Mouse (Mus musculus) granulocyte monocyte progenitor cell, adult 5-6 weeks (primary cell): ENCODE data around the gene Orai3. TPM values are rescaled to one million over a fixed set of nuclear protein-coding genes. Genes with fewer than 3 reads are reported as not detected.

ENCODE experiments used
- ATAC-seq: replicated peaks from 2 replicates; pipeline ENCODE4 v1.8.0; 2016; ENCODE audit warnings: mild to moderate bottlenecking, moderate TSS enrichment, inconsistent platforms; ENCODE audit not compliant: poor library complexity, severe bottlenecking
- total RNA-seq, 2 experiments: library from RNA; stranded (forward) in 1 of 2; stranded (reverse) in 1 of 2; fragments of 200-712, 200-1000 nt in 1 of 2; fragments of >200 nt in 1 of 2; fragmentation: Nextera tagmentation in 1 of 2; gene quantifications; 2 replicates each; pipeline ENCODE4 v1.2.3; 2014 to 2017

The Orai3 gene
- total RNA-seq, 2 experiments from 2014 or later: 22.8 to 36.8 TPM

- 0 out of 2 replicates have a peak, but pooled peaks have one; percentile 26 for ATAC-seq
These were observed 51.4 kb downstream of the Orai3 start for GRCm38 (mm10) chr7:127820836-127821509.

- no peak for ATAC-seq
These were observed 52.9 kb downstream of the Orai3 start for GRCm38 (mm10) chr7:127822494-127822893.

GRCm38 (mm10) chr7:127823236-127824171, 53.9 kb downstream of the Orai3 start:
- ATAC-seq: no peak

GRCm38 (mm10) chr7:127824176-127824871, 54.7 kb downstream of the Orai3 start, which contains the start of the genes Stx4a and Stx1b:
Gene Stx4a (plus strand): TSS chr7:127824294.
Gene Stx1b (minus strand): TSS chr7:127824549.
- peak; percentile 26; the same call in 1 of the 2 replicates for ATAC-seq

Other genes starting within 250 kb of the Orai3 start
- gene Tmem265, start 208.4 kb upstream of the Orai3 start, total RNA-seq (2014; fragmentation: Nextera tagmentation): 8.1 TPM in 1 of 2 replicates, not detected in the other
- gene Tmem265, start 208.4 kb upstream of the Orai3 start, total RNA-seq (2017): 0.99 and 2.9 TPM in 2 replicates
- gene Phkg2, start 196.5 kb upstream of the Orai3 start, total RNA-seq (2014; fragmentation: Nextera tagmentation): 57.0 and 72.0 TPM in 2 replicates
- gene Phkg2, start 196.5 kb upstream of the Orai3 start, total RNA-seq (2017): 27.4 and 31.7 TPM in 2 replicates
- gene Ccdc189, start 181.2 kb upstream of the Orai3 start, total RNA-seq (2014; fragmentation: Nextera tagmentation): 0.37 and 0.77 TPM in 2 replicates
- 1.6 and 3.9 TPM in 2 replicates for gene Ccdc189, start 181.2 kb upstream of the Orai3 start, total RNA-seq (2017)
- 25.0 and 48.1 TPM in 2 replicates for gene Rnf40, start 181.0 kb upstream of the Orai3 start, total RNA-seq (2014; fragmentation: Nextera tagmentation)
- gene Rnf40, start 181.0 kb upstream of the Orai3 start, total RNA-seq (2017): 35.3 and 42.8 TPM in 2 replicates
- 12.9 and 18.9 TPM in 2 replicates for gene Zfp629, start 154.0 kb upstream of the Orai3 start, total RNA-seq (2014; fragmentation: Nextera tagmentation)
- gene Zfp629, start 154.0 kb upstream of the Orai3 start, total RNA-seq (2017): 8.2 and 12.6 TPM in 2 replicates
- gene Bcl7c, start 60.9 kb upstream of the Orai3 start, total RNA-seq (2014; fragmentation: Nextera tagmentation): 50.9 and 81.5 TPM in 2 replicates
- gene Bcl7c, start 60.9 kb upstream of the Orai3 start, total RNA-seq (2017): 39.3 and 57.5 TPM in 2 replicates
- gene Ctf1, start 57.1 kb upstream of the Orai3 start, total RNA-seq (2014; fragmentation: Nextera tagmentation): 0.73 and 1.2 TPM in 2 replicates
- gene Ctf1, start 57.1 kb upstream of the Orai3 start, total RNA-seq (2017): 0.90 and 3.2 TPM in 2 replicates
- gene Ctf2, start 37.6 kb upstream of the Orai3 start, total RNA-seq (2014; fragmentation: Nextera tagmentation): not detected in 2 replicates
- 0.31 TPM in 1 of 2 replicates, not detected in the other for gene Ctf2, start 37.6 kb upstream of the Orai3 start, total RNA-seq (2017)
- 11.1 and 11.7 TPM in 2 replicates for gene Fbxl19, start 25.3 kb upstream of the Orai3 start, total RNA-seq (2014; fragmentation: Nextera tagmentation)
- gene Fbxl19, start 25.3 kb upstream of the Orai3 start, total RNA-seq (2017): 13.8 and 17.7 TPM in 2 replicates
- gene Setd1a, start 6.9 kb downstream of the Orai3 start, total RNA-seq (2014; fragmentation: Nextera tagmentation): 59.6 and 105 TPM in 2 replicates
- 11.9 and 12.4 TPM in 2 replicates for gene Setd1a, start 6.9 kb downstream of the Orai3 start, total RNA-seq (2017)
- not detected in 2 replicates for gene Gm49388, start 15.8 kb downstream of the Orai3 start, total RNA-seq (2014; fragmentation: Nextera tagmentation)
- gene Gm49388, start 15.8 kb downstream of the Orai3 start, total RNA-seq (2017): 1.2 TPM in 1 of 2 replicates, not detected in the other
- gene Hsd3b7, start 30.8 kb downstream of the Orai3 start, total RNA-seq (2014; fragmentation: Nextera tagmentation): 27.6 and 29.6 TPM in 2 replicates
- gene Hsd3b7, start 30.8 kb downstream of the Orai3 start, total RNA-seq (2017): 19.1 and 31.6 TPM in 2 replicates
- 88.9 and 105 TPM in 2 replicates for gene Stx4a, start 54.5 kb downstream of the Orai3 start, total RNA-seq (2014; fragmentation: Nextera tagmentation)
- gene Stx4a, start 54.5 kb downstream of the Orai3 start, total RNA-seq (2017): 37.7 and 38.8 TPM in 2 replicates
- 0.62 and 0.88 TPM in 2 replicates for gene Stx1b, start 54.7 kb downstream of the Orai3 start, total RNA-seq (2014; fragmentation: Nextera tagmentation)
- not detected in 2 replicates for gene Stx1b, start 54.7 kb downstream of the Orai3 start, total RNA-seq (2017)
- 29.2 and 38.4 TPM in 2 replicates for gene Zfp646, start 106.4 kb downstream of the Orai3 start, total RNA-seq (2014; fragmentation: Nextera tagmentation)
- gene Zfp646, start 106.4 kb downstream of the Orai3 start, total RNA-seq (2017): 35.5 and 40.8 TPM in 2 replicates
- 7.2 and 15.7 TPM in 2 replicates for gene Zfp668, start 107.0 kb downstream of the Orai3 start, total RNA-seq (2014; fragmentation: Nextera tagmentation)
- 3.9 and 4.9 TPM in 2 replicates for gene Zfp668, start 107.0 kb downstream of the Orai3 start, total RNA-seq (2017)
- 0.19 TPM in 1 of 2 replicates, not detected in the other for gene Prss53, start 121.2 kb downstream of the Orai3 start, total RNA-seq (2014; fragmentation: Nextera tagmentation)
- gene Prss53, start 121.2 kb downstream of the Orai3 start, total RNA-seq (2017): 0.13 TPM in 1 of 2 replicates, not detected in the other
- gene Gm21974, start 125.6 kb downstream of the Orai3 start, total RNA-seq (2014; fragmentation: Nextera tagmentation): not detected in 2 replicates
- not detected in 2 replicates for gene Gm21974, start 125.6 kb downstream of the Orai3 start, total RNA-seq (2017)
- 93.1 and 126 TPM in 2 replicates for gene Vkorc1, start 125.8 kb downstream of the Orai3 start, total RNA-seq (2014; fragmentation: Nextera tagmentation)
- 24.9 and 69.4 TPM in 2 replicates for gene Vkorc1, start 125.8 kb downstream of the Orai3 start, total RNA-seq (2017)
- gene Bckdk, start 134.3 kb downstream of the Orai3 start, total RNA-seq (2014; fragmentation: Nextera tagmentation): 63.3 and 78.0 TPM in 2 replicates
- 38.6 and 50.5 TPM in 2 replicates for gene Bckdk, start 134.3 kb downstream of the Orai3 start, total RNA-seq (2017)
- gene Kat8, start 142.7 kb downstream of the Orai3 start, total RNA-seq (2014; fragmentation: Nextera tagmentation): 20.4 and 25.0 TPM in 2 replicates
- 18.1 and 21.0 TPM in 2 replicates for gene Kat8, start 142.7 kb downstream of the Orai3 start, total RNA-seq (2017)
- not detected in 2 replicates for gene Prss8, start 160.3 kb downstream of the Orai3 start, total RNA-seq (2014; fragmentation: Nextera tagmentation)
- 0.52 TPM in 1 of 2 replicates, not detected in the other for gene Prss8, start 160.3 kb downstream of the Orai3 start, total RNA-seq (2017)
- 0.92 and 7.3 TPM in 2 replicates for gene Prss36, start 176.9 kb downstream of the Orai3 start, total RNA-seq (2014; fragmentation: Nextera tagmentation)
- gene Prss36, start 176.9 kb downstream of the Orai3 start, total RNA-seq (2017): 0.90 and 3.3 TPM in 2 replicates
- 319 and 323 TPM in 2 replicates for gene Fus, start 197.6 kb downstream of the Orai3 start, total RNA-seq (2014; fragmentation: Nextera tagmentation)
- 60.8 and 62.2 TPM in 2 replicates for gene Fus, start 197.6 kb downstream of the Orai3 start, total RNA-seq (2017)
- 115 and 175 TPM in 2 replicates for gene Pycard, start 224.1 kb downstream of the Orai3 start, total RNA-seq (2014; fragmentation: Nextera tagmentation)
- 62.6 and 101 TPM in 2 replicates for gene Pycard, start 224.1 kb downstream of the Orai3 start, total RNA-seq (2017)
- not detected in 2 replicates for gene Trim72, start 234.1 kb downstream of the Orai3 start, total RNA-seq (2014; fragmentation: Nextera tagmentation)
- gene Trim72, start 234.1 kb downstream of the Orai3 start, total RNA-seq (2017): not detected in 2 replicates